Mouse (Mus musculus) olfactory bulb, adult 2 months (tissue): ENCODE data around the gene Khk.

Experiments
- CTCF ChIP-seq: fragments of 200-500 bp; IDR thresholded peaks from 2 replicates; pipeline ENCODE4 v1.5.1; 2012; ENCODE audit warnings: low read depth, mild to moderate bottlenecking, low read length, moderate library complexity; ENCODE audit not compliant: insufficient read depth
- POLR2A ChIP-seq: fragments of 200-500 bp; IDR thresholded peaks from 2 replicates; pipeline ENCODE4 v1.6.1; 2012; ENCODE audit warnings: mild to moderate bottlenecking, low read depth, low read length, moderate library complexity; ENCODE audit not compliant: insufficient read depth

DNA sequence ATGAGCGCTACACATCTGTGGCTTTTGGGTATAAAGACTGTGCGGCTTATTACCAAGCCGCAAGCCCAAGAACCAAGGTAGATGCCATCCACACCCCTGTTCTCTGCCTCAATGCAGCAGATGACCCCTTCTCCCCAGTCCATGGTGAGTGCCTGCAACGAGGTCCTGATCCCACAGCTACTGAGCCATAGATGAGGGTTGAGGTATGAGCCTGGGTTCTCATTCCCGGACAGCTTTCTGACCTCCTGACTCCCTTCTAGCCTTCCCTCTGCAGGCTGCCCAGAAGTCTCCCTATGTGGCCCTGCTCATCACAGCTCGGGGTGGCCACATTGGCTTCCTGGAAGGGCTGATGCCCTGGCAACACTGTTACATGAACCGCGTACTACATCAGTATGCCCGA is 33.3 kb downstream of the Khk start:
- TF ChIP-seq POLR2A (no peak), CTCF (no peak)
